Mouse (Mus musculus): ENCODE results near the gene Pcgf2.
"Not testable (repeated sequence)": the region's sequence is repeated elsewhere in the genome, so short reads cannot be mapped to it uniquely, and the experiment has no call there.

Gene Pcgf2

GRCm38 (mm10) chr11:97664771-97665240 lies 35.5 kb downstream of the Pcgf2 start:
- DNase-seq, result peak; percentile 59

- DNase-seq, result peak; percentile 33
These were observed 36.0 kb downstream of the Pcgf2 start for GRCm38 (mm10) chr11:97664339-97664665.

GRCm38 (mm10) chr11:97663528-97664338 lies 36.6 kb downstream of the Pcgf2 start:
- DNase-seq, result peak; percentile 50

DNA sequence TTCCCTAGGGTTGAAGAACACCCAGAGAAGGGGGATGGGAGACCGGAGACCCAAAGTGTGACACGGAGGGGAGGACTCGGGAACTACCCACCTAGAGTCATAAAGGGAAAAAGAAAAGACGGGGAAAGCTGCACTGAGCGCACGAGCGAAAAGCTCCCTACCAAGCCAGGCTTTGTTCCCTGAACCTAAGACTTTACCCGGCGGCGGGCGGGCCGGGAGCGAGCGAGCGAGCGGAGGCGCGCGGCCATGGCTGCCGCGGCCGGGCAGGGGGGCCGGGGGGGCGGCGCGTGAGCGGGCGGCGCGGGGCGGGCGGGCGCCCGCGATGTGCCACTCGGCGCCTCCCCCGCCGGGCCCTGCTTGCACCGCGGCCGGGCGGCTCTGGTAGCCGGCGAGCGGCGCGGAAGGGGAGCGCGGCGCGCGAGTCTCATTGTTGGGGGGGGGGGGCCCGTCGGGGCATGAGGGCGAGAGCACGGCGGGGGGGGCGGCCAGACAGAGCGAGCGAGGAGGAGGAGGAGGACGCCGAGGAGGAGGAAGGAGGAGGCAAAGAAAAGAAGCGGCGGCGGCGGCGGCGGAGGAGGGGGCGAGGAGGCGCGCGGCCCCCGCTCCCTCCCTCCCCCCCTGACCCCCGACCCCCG lies 37.3 kb downstream of the Pcgf2 start, which contains the start of gene Mllt6:
TSS of gene Mllt6 (plus strand) at position 522 of the 635 bp plus-strand sequence.
- DNase-seq, result peak; percentile 76

GRCm38 (mm10) chr11:97662207-97662892 lies 37.9 kb downstream of the Pcgf2 start:
- peak; percentile 59 for DNase-seq

GRCm38 (mm10) chr11:97661648-97662133 lies 38.6 kb downstream of the Pcgf2 start:
- DNase-seq, result peak; percentile 84

GRCm38 (mm10) chr11:97660734-97661647 lies 39.3 kb downstream of the Pcgf2 start:
- DNase-seq, result peak; percentile 19

DNA sequence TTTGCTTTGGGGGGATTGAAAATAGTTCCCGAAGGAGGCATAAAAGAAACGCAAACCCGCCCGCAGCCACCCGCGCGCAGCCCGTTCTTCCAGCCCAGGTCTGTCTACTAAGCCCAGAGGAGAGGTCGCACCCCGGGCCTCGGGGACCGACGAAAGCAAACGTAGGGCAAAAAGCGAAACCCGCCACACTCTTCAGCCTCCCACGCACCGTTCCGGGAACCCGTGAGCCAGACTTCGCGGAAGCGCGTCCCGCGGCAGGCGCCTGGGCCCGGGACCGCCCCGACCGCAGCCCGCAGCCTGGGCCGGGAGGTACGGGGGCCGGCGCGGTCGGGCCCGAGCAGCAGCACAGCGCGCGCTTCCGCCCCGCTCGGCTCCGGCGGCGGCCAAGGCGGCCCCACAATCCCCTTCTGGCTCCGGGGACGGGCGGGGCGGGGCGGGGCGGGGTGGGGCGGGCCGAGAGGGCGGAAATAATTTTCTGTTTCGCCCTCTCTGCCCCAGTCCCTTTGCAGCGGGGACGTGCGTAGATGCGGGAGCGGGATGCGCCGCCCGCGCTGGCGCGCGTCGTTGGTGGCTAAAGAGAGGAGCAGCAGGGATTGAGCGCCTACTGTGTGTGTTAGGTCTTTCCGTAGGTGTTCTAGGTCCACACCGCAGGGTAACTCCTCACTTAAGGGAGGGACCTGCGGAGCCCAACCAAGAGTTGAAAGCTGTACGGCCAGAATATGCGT lies 40.1 kb downstream of the Pcgf2 start:
- peak; percentile 83 for DNase-seq

DNA sequence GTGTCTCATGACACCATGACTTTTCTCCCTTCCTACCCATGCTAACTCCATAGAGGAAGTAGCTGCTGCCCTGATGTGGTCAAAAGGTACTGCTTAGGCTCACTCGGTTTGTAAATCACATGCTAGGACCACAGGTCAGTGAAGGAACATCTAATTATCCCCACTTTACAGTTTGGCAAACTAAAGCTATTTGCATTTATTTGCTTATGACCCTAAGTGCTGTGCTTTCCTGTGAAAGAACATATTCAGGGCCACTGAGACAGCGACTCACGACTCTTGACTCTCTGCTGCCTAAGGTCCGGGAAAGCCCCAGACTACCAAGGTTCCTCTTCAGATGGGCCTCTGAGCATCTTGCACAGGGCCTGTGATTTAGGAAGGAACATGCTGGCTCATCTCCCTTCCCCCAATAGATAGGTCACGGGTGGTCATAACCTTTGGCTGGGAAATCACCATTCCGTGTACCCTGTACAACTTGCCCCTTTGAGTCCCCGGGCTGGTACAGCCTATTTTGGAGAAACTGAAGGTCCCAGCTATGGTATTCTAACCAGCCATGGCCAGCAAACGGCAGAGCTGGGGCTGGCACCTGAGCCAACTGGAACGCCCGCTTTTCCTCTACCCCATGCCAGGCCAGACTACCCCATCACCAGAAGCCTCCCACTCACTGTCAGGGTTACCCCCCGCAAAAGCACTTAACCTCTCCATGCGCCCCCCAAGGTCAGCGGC lies 40.9 kb downstream of the Pcgf2 start:
- DNase-seq, result no peak

GRCm38 (mm10) chr11:97658751-97659266 lies 41.5 kb downstream of the Pcgf2 start:
- no peak for DNase-seq

DNA sequence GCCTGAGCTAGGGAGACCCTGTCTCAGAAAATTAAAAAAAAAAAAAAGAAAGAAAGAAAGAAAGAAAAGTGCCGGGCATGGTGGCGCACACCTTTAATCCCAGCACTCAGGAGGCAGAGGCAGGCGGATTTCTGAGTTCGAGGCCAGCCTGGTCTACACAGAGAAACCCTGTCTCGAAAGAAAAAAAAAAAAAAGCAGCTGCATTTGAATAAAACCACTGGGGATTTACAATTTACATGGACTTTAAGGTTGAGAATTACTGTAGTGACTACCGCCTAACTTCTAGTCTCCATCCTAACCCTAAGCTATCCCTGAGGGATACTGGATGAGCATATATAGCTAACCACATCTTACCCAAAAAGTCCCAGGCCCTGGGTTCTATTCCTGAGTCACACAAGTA lies 42.3 kb downstream of the Pcgf2 start:
- not testable (repeated sequence) for DNase-seq

DNA sequence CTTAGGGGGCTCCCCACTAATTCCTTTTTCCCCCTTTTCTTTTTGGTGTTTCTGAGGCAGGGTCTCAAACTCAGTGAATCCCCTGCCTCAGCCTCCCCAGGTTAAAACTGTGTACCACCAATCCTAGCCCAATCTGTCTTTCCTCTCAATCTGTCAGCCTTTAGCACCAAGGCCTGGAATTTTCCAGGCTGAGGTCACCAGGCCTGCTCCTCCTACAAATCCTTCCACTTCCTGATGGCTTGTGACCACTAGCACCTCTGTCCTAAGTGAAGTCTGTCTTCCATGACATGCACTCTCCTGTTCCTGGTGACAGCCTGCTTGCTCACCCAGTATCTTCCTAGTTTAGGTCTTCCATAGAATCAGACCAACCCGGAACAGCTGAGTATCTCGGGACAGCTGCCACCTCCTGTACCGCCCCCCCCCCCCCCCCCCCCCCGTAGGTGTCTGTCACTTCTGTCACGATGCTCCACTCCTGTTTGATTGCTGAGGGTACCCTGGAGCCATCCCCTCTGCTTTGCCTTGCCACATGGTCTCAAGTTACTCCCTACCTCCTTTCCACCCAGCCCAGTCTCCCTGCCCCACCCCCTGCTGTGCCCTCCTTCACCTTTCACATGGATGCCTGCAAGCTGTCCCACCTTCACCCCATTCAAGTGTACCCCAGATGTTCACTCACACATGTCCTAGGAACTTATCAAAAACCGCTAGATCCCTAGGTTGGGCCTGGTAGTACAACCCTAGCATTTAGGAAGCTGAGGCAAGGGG lies 42.9 kb downstream of the Pcgf2 start:
- no peak for DNase-seq

- no peak for DNase-seq
These were observed 43.9 kb downstream of the Pcgf2 start for GRCm38 (mm10) chr11:97656269-97656971.

GRCm38 (mm10) chr11:97654210-97654609 lies 46.1 kb downstream of the Pcgf2 start:
- no peak for DNase-seq

- not testable (repeated sequence) for DNase-seq
These were observed 46.9 kb downstream of the Pcgf2 start for GRCm38 (mm10) chr11:97653376-97653775.

DNA sequence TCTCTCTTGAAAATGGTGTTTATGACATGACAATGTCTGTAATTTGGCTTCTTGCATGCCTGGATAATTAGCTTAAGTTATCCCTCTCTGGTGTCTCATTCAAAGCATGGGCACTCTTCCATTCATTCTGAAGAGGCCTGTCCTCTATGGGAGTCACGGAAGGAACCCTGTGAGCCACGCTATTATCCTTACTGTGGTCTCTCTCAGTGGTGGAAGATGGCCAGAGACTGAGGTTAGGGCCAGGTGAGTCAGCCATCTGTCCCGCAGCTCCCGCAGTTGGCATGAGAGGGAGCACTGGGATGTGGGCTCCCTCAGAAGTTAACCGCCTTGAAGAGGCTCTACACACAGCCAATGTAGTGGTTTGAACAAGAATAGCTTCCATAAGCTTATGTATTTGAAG lies 50.0 kb downstream of the Pcgf2 start:
- DNase-seq, result no peak

GRCm38 (mm10) chr11:97648541-97648940 lies 51.8 kb downstream of the Pcgf2 start:
- DNase-seq, result not testable (repeated sequence)

DNA sequence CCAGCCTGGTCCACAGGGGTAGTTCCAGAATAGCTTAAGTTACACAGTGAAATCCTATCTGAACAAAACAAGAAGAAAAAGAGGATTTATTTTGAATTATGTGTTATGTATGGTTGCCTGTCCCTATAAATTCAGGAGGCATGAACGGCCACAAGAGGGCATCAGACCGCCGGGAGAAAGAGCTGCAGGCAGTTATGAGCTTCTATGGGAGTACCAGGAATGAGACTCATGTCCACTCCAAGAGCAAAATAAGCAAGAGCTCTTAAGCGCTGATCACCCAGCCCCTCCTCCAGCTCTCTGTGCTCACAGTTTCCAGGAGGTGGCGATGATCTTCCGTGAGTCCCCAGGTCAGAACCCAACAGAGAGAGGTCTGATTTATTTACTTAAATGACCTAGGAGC lies 55.5 kb downstream of the Pcgf2 start:
- peak; percentile 82 for DNase-seq

DNA sequence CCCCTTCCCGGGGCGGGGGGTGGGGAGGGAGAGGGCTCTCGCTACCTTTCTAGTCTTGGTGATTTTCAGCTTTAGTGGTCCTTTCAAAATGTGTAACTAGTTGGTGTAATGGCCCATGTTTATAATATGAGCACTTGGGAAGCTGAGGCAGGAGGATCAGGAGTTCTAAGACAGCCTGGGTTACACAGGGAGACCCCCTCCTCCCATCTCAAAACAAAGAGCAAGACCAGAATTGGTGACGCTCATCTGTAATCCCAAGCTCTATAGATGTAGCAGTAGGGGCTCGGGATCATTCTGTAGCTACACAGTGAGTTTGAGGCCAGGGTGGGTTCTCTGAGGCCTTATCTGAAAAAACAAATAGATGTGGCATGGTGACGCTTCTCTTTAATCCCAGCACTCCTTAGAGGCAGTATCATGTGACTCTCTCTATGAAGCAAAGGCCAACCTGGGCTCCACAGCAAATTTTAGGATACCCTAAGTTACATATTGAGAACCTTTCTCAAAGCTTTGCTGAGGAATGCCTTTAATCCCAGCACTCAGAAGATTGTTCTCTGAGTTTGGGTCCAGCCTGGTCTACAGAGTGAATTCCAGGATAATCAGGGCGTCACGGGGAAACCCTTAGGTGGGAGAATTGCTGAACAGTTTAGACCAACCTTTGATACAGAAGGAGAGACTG lies 56.8 kb downstream of the Pcgf2 start:
- no peak for DNase-seq
